Mouse (Mus musculus) hindbrain, postnatal 0 days (tissue): ENCODE data around the gene Ier5. TPM values are rescaled to one million over a fixed set of nuclear protein-coding genes. Genes with fewer than 3 reads are reported as not detected.
A peak's percentile ranks its signal among the peaks of the same experiment; 100 is the strongest.

Source experiments
- ATAC-seq: fragments of 200-750 bp; cut with Nextera tagmentation; 2 replicates; pipeline ENCODE4 v1.8.0; 2017; ENCODE audit warnings: mild to moderate bottlenecking, moderate TSS enrichment, moderate library complexity
- DNase-seq: peaks from one replicate; pipeline ENCODE4 v3.0.0-alpha.2; 2015; ENCODE audit warnings: low spot score
- H3K27ac ChIP-seq: fragments of 300-500 bp; sonication (generic); 2 replicates; pipeline ENCODE4 v1.5.1; 2014; ENCODE audit warnings: mild to moderate bottlenecking
- H3K27me3 ChIP-seq: fragments of 300-500 bp; sonication (generic); 2 replicates; pipeline ENCODE4 v1.6.1; 2014; ENCODE audit warnings: low read length, mixed read lengths; ENCODE audit not compliant: insufficient read depth
- H3K36me3 ChIP-seq: fragments of 300-500 bp; sonication (generic); 2 replicates; pipeline ENCODE4 v1.6.1; 2014; ENCODE audit warnings: low read length, mixed read lengths; ENCODE audit not compliant: insufficient read depth
- H3K4me1 ChIP-seq: fragments of 300-500 bp; sonication (generic); 2 replicates; pipeline ENCODE4 v1.6.1; 2014; ENCODE audit warnings: antibody characterized with exemption, low read length, mixed read lengths; ENCODE audit not compliant: insufficient read depth
- H3K4me2 ChIP-seq: fragments of 300-500 bp; sonication (generic); 2 replicates; pipeline ENCODE4 v1.6.1; 2014; ENCODE audit warnings: low read depth, mild to moderate bottlenecking, low read length, moderate library complexity, mixed read lengths
- H3K4me3 ChIP-seq: fragments of 300-500 bp; sonication (generic); 2 replicates; pipeline ENCODE4 v1.5.1; 2014; ENCODE audit warnings: low read length
- H3K9ac ChIP-seq: fragments of 300-500 bp; sonication (generic); replicated peaks from 2 replicates; pipeline ENCODE4 v1.6.1; 2014; ENCODE audit warnings: mild to moderate bottlenecking, low read length, moderate library complexity, mixed read lengths
- H3K9me3 ChIP-seq: fragments of 300-500 bp; sonication (generic); 2 replicates; pipeline ENCODE4 v1.6.1; 2016; ENCODE audit warnings: low read length, mixed read lengths
- CTCF ChIP-seq: IDR thresholded peaks from 2 replicates; pipeline ENCODE4 v1.5.1; 2016; ENCODE audit warnings: antibody characterized with exemption, control low read depth, low read depth
- WGBS: fragments of 180-500 bp; shearing (Covaris S2); extraction: QIAGEN DNeasy Blood & Tissue Kit; methylation state at CpG from one replicate; pipeline ENCODE4 v1.1.7; 2014; 5-methylcytosine and 5-hydroxymethylcytosine counted together
- polyA plus RNA-seq: library from polyadenylated mRNA; unstranded; fragments of >200 nt; fragmentation: Nextera tagmentation; extraction: Ambion mirVana; gene quantifications from 2 replicates; pipeline ENCODE4 v1.2.1, GENCODE M21; 2015
- total RNA-seq: library from RNA; depleted of rRNA; stranded (reverse); fragments of >200 nt; gene quantifications from 2 replicates; pipeline ENCODE4 v1.2.3, GENCODE M21; 2014

The Ier5 gene
- total and polyA plus RNA-seq, 2 experiments from 2014 or later: 5.2 to 51.4 TPM

GRCm38 (mm10) chr1:155070561-155071286, 28.7 kb downstream of the Ier5 start:
- Histone ChIP-seq H3K27me3 (no peaks in the 10 kb centered on the region), H3K4me3 (no peak overlapping the region), H3K27ac (no peak overlapping the region), H3K4me1 (peaks cover 14% of the 10 kb centered on the region), H3K36me3 (no peaks in the 10 kb centered on the region), H3K9ac (no peak overlapping the region), H3K9me3 (no peaks in the 10 kb centered on the region), H3K4me2 (no peak overlapping the region)
- no peak for TF ChIP-seq CTCF
- WGBS: 55% methylated on average over 5 of the region's 5 CpGs
- DNase-seq: no peak
- peak; percentile 22; the same call in 1 of the 2 replicates for ATAC-seq

GRCm38 (mm10) chr1:155069696-155070095, 29.7 kb downstream of the Ier5 start:
- ATAC-seq: no peak
- WGBS: 50% methylated on average over 7 of the region's 7 CpGs
- TF ChIP-seq CTCF: no peak
- H3K9me3 ChIP-seq: no peaks in the 10 kb centered on the region
- no peak overlapping the region for H3K9ac ChIP-seq
- H3K27ac ChIP-seq: no peak overlapping the region
- DNase-seq: no peak
- H3K4me1 ChIP-seq: peaks cover 14% of the 10 kb centered on the region
- H3K4me2 ChIP-seq: no peak overlapping the region
- no peak overlapping the region for H3K4me3 ChIP-seq
- H3K27me3 ChIP-seq: no peaks in the 10 kb centered on the region
- H3K36me3 ChIP-seq: no peaks in the 10 kb centered on the region

GRCm38 (mm10) chr1:155066196-155066595, 33.2 kb downstream of the Ier5 start:
- no peak for DNase-seq
- Histone ChIP-seq H3K36me3 (no peaks in the 10 kb centered on the region), H3K27ac (no peak overlapping the region), H3K9me3 (no peaks in the 10 kb centered on the region), H3K4me1 (peaks cover 13% of the 10 kb centered on the region), H3K4me3 (no peak overlapping the region), H3K27me3 (no peaks in the 10 kb centered on the region), H3K9ac (no peak overlapping the region), H3K4me2 (no peak overlapping the region)
- no peak for TF ChIP-seq CTCF
- no peak for ATAC-seq
- 74% methylated on average over 5 of the region's 5 CpGs for WGBS

- WGBS: 71% methylated on average over 11 of the region's 11 CpGs
- H3K9me3 ChIP-seq: no peaks in the 10 kb centered on the region
- H3K27me3 ChIP-seq: no peaks in the 10 kb centered on the region
- H3K4me3 ChIP-seq: no peak overlapping the region
- peaks cover 19% of the 10 kb centered on the region for H3K4me1 ChIP-seq
- ATAC-seq: no peak
- no peak for TF ChIP-seq CTCF
- DNase-seq: no peak
- no peak overlapping the region for H3K27ac ChIP-seq
- H3K9ac ChIP-seq: no peak overlapping the region
- no peaks in the 10 kb centered on the region for H3K36me3 ChIP-seq
- H3K4me2 ChIP-seq: no peak overlapping the region
Measured at GRCm38 (mm10) chr1:155065068-155065701, 34.3 kb downstream of the Ier5 start.

- Histone ChIP-seq H3K9ac (no peak overlapping the region), H3K4me2 (no peak overlapping the region), H3K4me3 (no peak overlapping the region), H3K4me1 (peaks cover 20% of the 10 kb centered on the region), H3K27me3 (no peaks in the 10 kb centered on the region), H3K9me3 (no peaks in the 10 kb centered on the region), H3K27ac (no peak overlapping the region), H3K36me3 (no peaks in the 10 kb centered on the region)
- no peak for TF ChIP-seq CTCF
- ATAC-seq (no peak), DNase-seq (no peak)
- 67% methylated on average over 4 of the region's 4 CpGs for WGBS
Measured at GRCm38 (mm10) chr1:155064649-155065048, 34.8 kb downstream of the Ier5 start.

- 84% methylated on average over 5 of the region's 5 CpGs for WGBS
- no peak overlapping the region for H3K4me3 ChIP-seq
- H3K4me1 ChIP-seq: peaks cover 20% of the 10 kb centered on the region
- no peaks in the 10 kb centered on the region for H3K36me3 ChIP-seq
- no peak for ATAC-seq
- TF ChIP-seq CTCF: no peak
- H3K9me3 ChIP-seq: no peaks in the 10 kb centered on the region
- no peak overlapping the region for H3K4me2 ChIP-seq
- 0 out of 2 replicates have a peak overlapping the region, but pooled peaks have one; percentile 20 for H3K27ac ChIP-seq
- no peak for DNase-seq
- H3K9ac ChIP-seq: no peak overlapping the region
- H3K27me3 ChIP-seq: no peaks in the 10 kb centered on the region
Measured at GRCm38 (mm10) chr1:155064111-155064510, 35.3 kb downstream of the Ier5 start.

- Histone ChIP-seq H3K4me1 (peaks cover 20% of the 10 kb centered on the region), H3K4me2 (no peak overlapping the region), H3K4me3 (no peak overlapping the region), H3K9ac (no peak overlapping the region), H3K9me3 (no peaks in the 10 kb centered on the region), H3K27me3 (no peaks in the 10 kb centered on the region), H3K27ac (peak overlapping the region; percentile 20; the same call in 1 of the 2 replicates), H3K36me3 (no peaks in the 10 kb centered on the region)
- WGBS: 44% methylated on average over 4 of the region's 4 CpGs
- DNase-seq: peak; percentile 85
- ATAC-seq: peak; percentile 92
- no peak for TF ChIP-seq CTCF
Measured at GRCm38 (mm10) chr1:155062963-155063362, 36.5 kb downstream of the Ier5 start.
